Mouse (Mus musculus) adrenal gland, postnatal 10 days (tissue): ENCODE data around the gene Ssu2. TPM values are rescaled to one million over a fixed set of nuclear protein-coding genes. Genes with fewer than 3 reads are reported as not detected.

Experiments
- DNase-seq: peaks from one replicate; pipeline ENCODE4 v3.0.0; 2021; ENCODE audit warnings: mixed read lengths
- total RNA-seq, 2 experiments: library from RNA; stranded (reverse); gene quantifications; 2 replicates each; pipeline ENCODE4 v1.2.3; 2021

Ssu2 gene
- total RNA-seq, 2 experiments from 2014 or later: 2.3 to 3.0 TPM

- no peak for DNase-seq
These were observed 37.4 kb downstream of the Ssu2 start for GRCm38 (mm10) chr6:112350452-112350851.

GRCm38 (mm10) chr6:112339016-112339415 lies 48.8 kb downstream of the Ssu2 start:
- DNase-seq: no peak

- no peak for DNase-seq
These were observed 50.2 kb downstream of the Ssu2 start for GRCm38 (mm10) chr6:112337667-112338066.

GRCm38 (mm10) chr6:112333930-112334329 lies 53.9 kb downstream of the Ssu2 start:
- DNase-seq: no peak

GRCm38 (mm10) chr6:112331223-112331598 lies 56.6 kb downstream of the Ssu2 start:
- DNase-seq: no peak

- no peak for DNase-seq
These were observed 57.2 kb downstream of the Ssu2 start for GRCm38 (mm10) chr6:112330520-112331222.

- DNase-seq: no peak
These were observed 60.0 kb downstream of the Ssu2 start for GRCm38 (mm10) chr6:112327793-112328192.

GRCm38 (mm10) chr6:112325213-112325612 lies 62.6 kb downstream of the Ssu2 start:
- DNase-seq: peak; percentile 19

GRCm38 (mm10) chr6:112322916-112323315 lies 64.9 kb downstream of the Ssu2 start:
- DNase-seq: no peak

- DNase-seq: no peak
These were observed 67.1 kb downstream of the Ssu2 start for GRCm38 (mm10) chr6:112320679-112321078.

- no peak for DNase-seq
These were observed 68.4 kb downstream of the Ssu2 start for GRCm38 (mm10) chr6:112319449-112319848.

GRCm38 (mm10) chr6:112311385-112311784 lies 76.4 kb downstream of the Ssu2 start:
- DNase-seq: no peak

- DNase-seq: no peak
These were observed 78.4 kb downstream of the Ssu2 start for GRCm38 (mm10) chr6:112309330-112309938.

Other genes with a start within 250 kb of the Ssu2 start
- 10 to 100 TPM; 12.8 to 18.1 TPM for gene Lmcd1, start 114.3 kb downstream of the Ssu2 start, total RNA-seq
- 10 to 100 TPM in 1 of 2 experiments, 1 to 10 TPM in 1; 4.2 to 11.3 TPM for gene Cav3, start 71.5 kb upstream of the Ssu2 start, total RNA-seq
- 10 to 100 TPM; 38.6 to 39.8 TPM for gene Oxtr, start 101.9 kb upstream of the Ssu2 start, total RNA-seq